Mouse (Mus musculus) limb, embryonic 11.5 days (tissue): ENCODE data around the gene Nmrk1. TPM values are rescaled to one million over a fixed set of nuclear protein-coding genes. Genes with fewer than 3 reads are reported as not detected.

Experiments used
- ATAC-seq: fragments of 200-750 bp; cut with Nextera tagmentation; 2 replicates; pipeline ENCODE4 v1.8.0; 2017; ENCODE audit warnings: low read depth; ENCODE audit not compliant: insufficient number of reproducible peaks, low FRiP score, low TSS enrichment
- DNase-seq: peaks from one replicate; pipeline ENCODE4 v3.0.0-alpha.2; 2015; ENCODE audit warnings: low spot score
- H3K27ac ChIP-seq: fragments of 300-500 bp; sonication (generic); replicated peaks from 2 replicates; pipeline ENCODE4 v1.5.1; 2014; ENCODE audit warnings: low read depth, mild to moderate bottlenecking, low read length
- H3K27me3 ChIP-seq: fragments of 300-500 bp; sonication (generic); 2 replicates; pipeline ENCODE4 v1.6.1; 2014; ENCODE audit warnings: mild to moderate bottlenecking, low read length, mixed read lengths; ENCODE audit not compliant: control insufficient read depth, insufficient read depth
- H3K36me3 ChIP-seq: fragments of 300-500 bp; sonication (generic); 2 replicates; pipeline ENCODE4 v1.6.1; 2014; ENCODE audit warnings: mild to moderate bottlenecking, low read length, moderate library complexity, mixed read lengths; ENCODE audit not compliant: control insufficient read depth, insufficient read depth
- H3K4me1 ChIP-seq: fragments of 300-500 bp; sonication (generic); 2 replicates; pipeline ENCODE4 v1.6.1; 2014; ENCODE audit warnings: low read length, mixed read lengths; ENCODE audit not compliant: control insufficient read depth, insufficient read depth
- H3K4me2 ChIP-seq: fragments of 300-500 bp; sonication (generic); 2 replicates; pipeline ENCODE4 v1.6.1; 2014; ENCODE audit warnings: low read depth, mild to moderate bottlenecking, moderate library complexity; ENCODE audit not compliant: severe bottlenecking
- H3K4me3 ChIP-seq: fragments of 300-500 bp; sonication (generic); 2 replicates; pipeline ENCODE4 v1.5.1; 2014; ENCODE audit warnings: low read depth, low read length
- H3K9ac ChIP-seq: fragments of 300-500 bp; sonication (generic); 2 replicates; pipeline ENCODE4 v1.6.1; 2014; ENCODE audit warnings: mild to moderate bottlenecking, low read length
- H3K9me3 ChIP-seq: fragments of 300-500 bp; sonication (generic); 2 replicates; pipeline ENCODE4 v1.6.1; 2016; ENCODE audit warnings: low read length; ENCODE audit not compliant: control insufficient read depth
- WGBS: fragments of 180-500 bp; shearing (Covaris S2); extraction: QIAGEN DNeasy Blood & Tissue Kit; methylation state at CpG from one replicate; pipeline ENCODE4 v1.1.7; 2014; 5-methylcytosine and 5-hydroxymethylcytosine counted together
- polyA plus RNA-seq: library from polyadenylated mRNA; unstranded; fragments of >200 nt; fragmentation: Nextera tagmentation; extraction: Ambion mirVana; gene quantifications from 2 replicates; pipeline ENCODE4 v1.2.1, GENCODE M21; 2014

Nmrk1 gene
- polyA plus RNA-seq, 1 experiment from 2014 or later, result 8.5 TPM

- ATAC-seq, result no peak
- H3K27me3 ChIP-seq, result no peaks in the 10 kb centered on the region
- H3K4me3 ChIP-seq, result no peak overlapping the region
- no peak overlapping the region for H3K9ac ChIP-seq
- no peak for DNase-seq
- H3K36me3 ChIP-seq, result no peaks in the 10 kb centered on the region
- 36% methylated on average over 4 of the region's 4 CpGs for WGBS
- no peaks in the 10 kb centered on the region for H3K9me3 ChIP-seq
- no peak overlapping the region for H3K4me2 ChIP-seq
- H3K4me1 ChIP-seq, result no peaks in the 10 kb centered on the region
- no peak overlapping the region for H3K27ac ChIP-seq
These were observed 20.8 kb downstream of the Nmrk1 start for GRCm38 (mm10) chr19:18652592-18652991.

- Histone ChIP-seq H3K27me3 (no peaks in the 10 kb centered on the region), H3K4me2 (no peak overlapping the region), H3K4me3 (no peak overlapping the region), H3K9me3 (no peaks in the 10 kb centered on the region), H3K4me1 (no peaks in the 10 kb centered on the region), H3K36me3 (no peaks in the 10 kb centered on the region), H3K9ac (no peak overlapping the region), H3K27ac (no peak overlapping the region)
- WGBS, result 84% methylated on average over 6 of the region's 6 CpGs
- DNase-seq, result no peak
- no peak for ATAC-seq
These were observed 21.3 kb downstream of the Nmrk1 start for GRCm38 (mm10) chr19:18653058-18653457.

- H3K27ac ChIP-seq, result no peak overlapping the region
These were observed 22.6 kb downstream of the Nmrk1 start for GRCm38 (mm10) chr19:18654330-18654729.

GRCm38 (mm10) chr19:18654984-18655383 is 23.2 kb downstream of the Nmrk1 start:
- Histone ChIP-seq H3K4me2 (no peak overlapping the region), H3K4me3 (no peak overlapping the region), H3K27me3 (no peaks in the 10 kb centered on the region), H3K36me3 (no peaks in the 10 kb centered on the region), H3K27ac (no peak overlapping the region), H3K9me3 (no peaks in the 10 kb centered on the region), H3K9ac (no peak overlapping the region), H3K4me1 (no peaks in the 10 kb centered on the region)
- no peak for DNase-seq
- ATAC-seq, result no peak
- 86% methylated on average over 5 of the region's 5 CpGs for WGBS

More at GRCm38 (mm10) chr19:18654330-18654729, 22.6 kb downstream of the Nmrk1 start:
- no peaks in the 10 kb centered on the region for H3K27me3 ChIP-seq
- ATAC-seq (no peak), DNase-seq (no peak)
- no peak overlapping the region for H3K4me3 ChIP-seq
- H3K9me3 ChIP-seq, result no peaks in the 10 kb centered on the region
- WGBS, result 86% methylated on average over 8 of the region's 8 CpGs
- H3K4me2 ChIP-seq, result no peak overlapping the region
- H3K9ac ChIP-seq, result no peak overlapping the region
- no peaks in the 10 kb centered on the region for H3K4me1 ChIP-seq
- H3K36me3 ChIP-seq, result no peaks in the 10 kb centered on the region

- Histone ChIP-seq H3K4me2 (no peak overlapping the region), H3K9me3 (no peaks in the 10 kb centered on the region), H3K27ac (no peak overlapping the region), H3K27me3 (no peaks in the 10 kb centered on the region), H3K36me3 (no peaks in the 10 kb centered on the region), H3K9ac (no peak overlapping the region), H3K4me1 (no peaks in the 10 kb centered on the region), H3K4me3 (no peak overlapping the region)
- ATAC-seq, result no peak
- DNase-seq, result no peak
- WGBS, result 80% methylated on average over 7 of the region's 7 CpGs
These were observed 24.2 kb downstream of the Nmrk1 start for GRCm38 (mm10) chr19:18655999-18656398.

GRCm38 (mm10) chr19:18658473-18658872 is 26.7 kb downstream of the Nmrk1 start:
- H3K4me3 ChIP-seq, result no peak overlapping the region
- DNase-seq (no peak), ATAC-seq (no peak)
- H3K36me3 ChIP-seq, result no peaks in the 10 kb centered on the region
- no peak overlapping the region for H3K9ac ChIP-seq
- H3K4me1 ChIP-seq, result no peaks in the 10 kb centered on the region
- 64% methylated on average over 4 of the region's 4 CpGs for WGBS
- H3K9me3 ChIP-seq, result no peaks in the 10 kb centered on the region
- no peak overlapping the region for H3K4me2 ChIP-seq
- no peaks in the 10 kb centered on the region for H3K27me3 ChIP-seq
- H3K27ac ChIP-seq, result no peak overlapping the region

GRCm38 (mm10) chr19:18659349-18659748 is 27.6 kb downstream of the Nmrk1 start:
- ATAC-seq (no peak), DNase-seq (no peak)
- no peaks in the 10 kb centered on the region for H3K36me3 ChIP-seq
- H3K4me1 ChIP-seq, result no peaks in the 10 kb centered on the region
- WGBS, result no CpG with 5 or more reads among the region's 1 CpGs
- H3K9ac ChIP-seq, result no peak overlapping the region
- H3K9me3 ChIP-seq, result no peaks in the 10 kb centered on the region
- no peaks in the 10 kb centered on the region for H3K27me3 ChIP-seq
- no peak overlapping the region for H3K4me2 ChIP-seq
- no peak overlapping the region for H3K4me3 ChIP-seq
- no peak overlapping the region for H3K27ac ChIP-seq

GRCm38 (mm10) chr19:18660466-18660865 is 28.7 kb downstream of the Nmrk1 start:
- no peak for DNase-seq
- Histone ChIP-seq H3K36me3 (no peaks in the 10 kb centered on the region), H3K9ac (no peak overlapping the region), H3K27me3 (no peaks in the 10 kb centered on the region), H3K4me3 (no peak overlapping the region), H3K4me2 (no peak overlapping the region), H3K4me1 (no peaks in the 10 kb centered on the region), H3K9me3 (no peaks in the 10 kb centered on the region), H3K27ac (no peak overlapping the region)
- no peak for ATAC-seq
- 90% methylated on average over 3 of the region's 3 CpGs for WGBS

GRCm38 (mm10) chr19:18661683-18662082 is 29.9 kb downstream of the Nmrk1 start:
- Histone ChIP-seq H3K36me3 (no peaks in the 10 kb centered on the region), H3K4me1 (no peaks in the 10 kb centered on the region), H3K9me3 (no peaks in the 10 kb centered on the region), H3K27ac (no peak overlapping the region), H3K27me3 (no peaks in the 10 kb centered on the region), H3K4me3 (no peak overlapping the region), H3K9ac (no peak overlapping the region), H3K4me2 (no peak overlapping the region)
- ATAC-seq (no peak), DNase-seq (no peak)
- WGBS, result 59% methylated on average over 1 of the region's 1 CpGs
